Mouse (Mus musculus): ENCODE results near the gene Btn2a2.

- no peak for TF ChIP-seq CTCF (IDR thresholded peaks at IDR 0.05)
- TF ChIP-seq EP300 (IDR thresholded peaks at IDR 0.05) = no peak; the same call in 1 of the 2 replicates
Observed at GRCm38 (mm10) chr13:23518885-23519284, 30.2 kb upstream of the Btn2a2 start.
